Mouse (Mus musculus): ENCODE measurements around the gene Plin3.

GRCm38 (mm10) chr17:56283316-56283715 is 9.4 kb downstream of the Plin3 start:
- TF ChIP-seq POLR2A (IDR thresholded peaks at IDR 0.05; ENCODE audit: extremely low read depth, insufficient read depth, low read length) (no peak), CTCF (IDR thresholded peaks at IDR 0.05; ENCODE audit: extremely low read depth, insufficient read depth, low read length) (no peak)
